Mouse (Mus musculus) cerebellum, postnatal 14 days (tissue): ENCODE measurements around the gene Lbhd2.

Experiments
- DNase-seq, 2 experiments: peaks; one replicate each; pipeline ENCODE4 v3.0.0; 2021; ENCODE audit warnings: mixed read lengths in 2 of 2

Gene Lbhd2

GRCm38 (mm10) chr12:111409583-111409982 lies 3.0 kb downstream of the Lbhd2 start:
- DNase-seq, result peak; percentile 72 to 81

DNA sequence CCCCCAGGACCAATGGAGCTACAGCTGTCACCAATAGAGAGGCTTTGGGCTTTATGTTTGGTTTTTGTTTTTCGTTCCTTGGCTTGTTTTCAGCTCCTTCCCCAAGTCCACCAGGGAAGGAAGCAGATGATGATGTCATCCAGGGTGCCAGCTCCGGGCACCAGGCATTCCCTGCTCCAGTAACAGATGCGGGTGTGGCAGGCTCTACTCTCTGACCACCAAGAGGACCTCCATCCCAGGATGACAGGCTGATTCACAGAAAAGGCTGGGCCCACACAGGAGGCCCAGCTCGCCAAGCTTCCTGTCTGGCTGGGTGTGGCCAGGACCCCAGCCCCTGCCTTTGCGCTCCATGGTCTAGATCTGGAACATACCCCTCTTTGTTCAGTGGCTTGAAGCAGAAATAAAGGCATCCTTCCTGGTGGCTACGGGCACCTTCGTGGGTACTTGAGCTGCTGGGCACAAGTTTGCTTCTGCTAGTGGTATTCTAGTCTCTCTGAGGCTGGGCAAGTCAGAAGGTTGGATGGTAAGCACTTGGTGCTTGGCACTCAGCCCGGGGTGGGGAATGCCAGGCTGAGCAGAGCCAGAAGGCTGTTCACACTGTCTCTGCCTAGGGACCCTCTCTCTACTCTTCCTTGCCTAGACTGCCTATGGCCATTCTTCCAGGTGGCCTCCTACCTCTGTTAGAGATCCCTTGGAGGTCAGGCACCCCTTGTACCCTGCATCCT lies 5.2 kb downstream of the Lbhd2 start:
- DNase-seq, result peak; percentile 71 to 72

- DNase-seq, result no peak
These were observed 6.1 kb downstream of the Lbhd2 start for GRCm38 (mm10) chr12:111412581-111413284.

- DNase-seq, result peak; percentile 92 to 95
These were observed 6.7 kb downstream of the Lbhd2 start for GRCm38 (mm10) chr12:111413300-111413699.

- DNase-seq, result no peak
These were observed 10.5 kb downstream of the Lbhd2 start, which contains the start of gene Exoc3l4 for GRCm38 (mm10) chr12:111416921-111417779. Gene Exoc3l4, plus strand, starts transcription at chr12:111417017.

GRCm38 (mm10) chr12:111419918-111420317 lies 13.3 kb downstream of the Lbhd2 start:
- no peak for DNase-seq

- no peak for DNase-seq
These were observed 14.5 kb downstream of the Lbhd2 start for GRCm38 (mm10) chr12:111420946-111421709.

GRCm38 (mm10) chr12:111422852-111423251 lies 16.2 kb downstream of the Lbhd2 start:
- no peak for DNase-seq

DNA sequence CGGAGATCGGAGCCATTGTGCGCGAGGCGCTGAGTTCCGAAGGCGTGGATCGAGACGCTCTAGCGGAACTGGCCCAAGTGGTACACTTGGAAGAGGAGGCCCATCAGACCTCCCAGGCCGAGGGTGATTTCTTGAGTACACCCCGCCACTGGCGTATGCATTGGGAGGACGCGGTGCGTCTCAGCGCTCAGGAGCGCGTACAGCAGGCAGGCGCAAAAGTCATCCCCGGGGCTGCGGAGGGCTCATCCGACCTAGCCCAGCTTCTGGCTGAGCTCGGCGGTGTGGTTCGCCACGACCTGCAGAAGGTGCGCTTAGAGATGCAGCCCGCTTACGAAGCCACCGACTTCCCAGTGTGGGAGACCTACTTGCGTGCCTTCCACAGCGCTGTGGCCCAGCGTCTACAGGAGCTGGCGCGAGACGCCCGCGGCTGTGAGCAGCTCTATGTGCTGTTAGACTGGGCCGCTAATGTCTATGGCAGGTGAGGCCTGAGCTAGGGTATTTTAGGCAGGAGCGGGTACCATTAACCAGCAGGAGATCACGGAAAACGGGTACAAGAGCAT lies 17.0 kb downstream of the Lbhd2 start:
- DNase-seq, result no peak

- DNase-seq, result no peak
These were observed 17.9 kb downstream of the Lbhd2 start for GRCm38 (mm10) chr12:111424547-111424946.

DNA sequence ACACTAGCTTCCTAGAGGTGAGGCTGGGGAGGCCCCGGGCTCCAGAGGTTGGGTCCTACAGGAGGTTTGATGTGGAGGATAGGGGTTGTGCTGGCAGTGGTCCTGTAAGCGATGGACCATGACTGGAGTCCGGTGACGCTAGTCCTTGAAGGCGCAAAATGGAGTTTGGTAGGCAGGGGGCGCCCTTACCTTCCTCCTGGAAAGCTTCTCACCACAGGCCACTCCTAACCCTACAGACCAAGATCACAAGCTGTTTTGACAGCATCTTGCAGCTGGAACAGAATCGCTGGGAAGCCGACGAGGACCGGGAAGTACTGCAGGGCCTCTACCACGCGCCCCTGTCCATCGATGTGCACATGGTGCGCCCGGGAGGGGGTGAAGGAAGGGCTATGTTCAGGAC lies 18.6 kb downstream of the Lbhd2 start:
- DNase-seq, result peak; percentile 89 to 96

DNA sequence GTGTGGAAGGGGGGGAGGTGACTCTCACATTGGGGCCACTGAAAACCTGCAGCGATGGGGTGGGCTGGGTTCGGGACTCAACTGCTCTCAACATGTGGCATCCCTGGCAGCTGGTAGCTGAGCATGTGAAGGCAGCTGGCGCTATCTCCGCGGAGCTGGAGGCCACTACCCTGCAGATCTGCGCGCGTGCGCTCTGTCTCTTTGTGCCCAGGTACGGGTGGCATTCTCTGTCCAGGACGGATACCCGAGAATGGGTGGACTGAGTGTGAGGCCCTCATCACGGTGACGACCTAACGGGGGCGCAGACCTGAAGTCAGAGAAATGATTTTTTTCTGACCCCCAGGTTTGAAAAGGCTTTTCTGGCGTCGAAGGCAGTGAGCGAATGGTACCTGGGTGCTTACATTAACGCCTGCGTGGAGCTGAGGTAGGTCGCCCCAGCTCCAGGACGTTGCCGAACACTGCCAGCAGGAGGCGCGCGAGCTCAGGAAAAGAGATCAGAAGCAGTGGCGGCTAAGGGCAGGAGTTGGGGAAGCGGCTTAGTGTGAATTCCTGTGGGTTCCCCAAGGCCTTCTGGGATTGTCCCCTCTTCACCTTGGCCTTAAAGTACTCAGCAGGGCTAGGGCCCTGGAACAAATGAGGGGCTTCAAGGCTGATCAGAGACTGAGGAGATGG lies 19.3 kb downstream of the Lbhd2 start:
- peak; percentile 97 to 99 for DNase-seq

- DNase-seq, result no peak
These were observed 21.0 kb downstream of the Lbhd2 start for GRCm38 (mm10) chr12:111427438-111428113.

- DNase-seq, result no peak
These were observed 21.8 kb downstream of the Lbhd2 start for GRCm38 (mm10) chr12:111428364-111428763.

DNA sequence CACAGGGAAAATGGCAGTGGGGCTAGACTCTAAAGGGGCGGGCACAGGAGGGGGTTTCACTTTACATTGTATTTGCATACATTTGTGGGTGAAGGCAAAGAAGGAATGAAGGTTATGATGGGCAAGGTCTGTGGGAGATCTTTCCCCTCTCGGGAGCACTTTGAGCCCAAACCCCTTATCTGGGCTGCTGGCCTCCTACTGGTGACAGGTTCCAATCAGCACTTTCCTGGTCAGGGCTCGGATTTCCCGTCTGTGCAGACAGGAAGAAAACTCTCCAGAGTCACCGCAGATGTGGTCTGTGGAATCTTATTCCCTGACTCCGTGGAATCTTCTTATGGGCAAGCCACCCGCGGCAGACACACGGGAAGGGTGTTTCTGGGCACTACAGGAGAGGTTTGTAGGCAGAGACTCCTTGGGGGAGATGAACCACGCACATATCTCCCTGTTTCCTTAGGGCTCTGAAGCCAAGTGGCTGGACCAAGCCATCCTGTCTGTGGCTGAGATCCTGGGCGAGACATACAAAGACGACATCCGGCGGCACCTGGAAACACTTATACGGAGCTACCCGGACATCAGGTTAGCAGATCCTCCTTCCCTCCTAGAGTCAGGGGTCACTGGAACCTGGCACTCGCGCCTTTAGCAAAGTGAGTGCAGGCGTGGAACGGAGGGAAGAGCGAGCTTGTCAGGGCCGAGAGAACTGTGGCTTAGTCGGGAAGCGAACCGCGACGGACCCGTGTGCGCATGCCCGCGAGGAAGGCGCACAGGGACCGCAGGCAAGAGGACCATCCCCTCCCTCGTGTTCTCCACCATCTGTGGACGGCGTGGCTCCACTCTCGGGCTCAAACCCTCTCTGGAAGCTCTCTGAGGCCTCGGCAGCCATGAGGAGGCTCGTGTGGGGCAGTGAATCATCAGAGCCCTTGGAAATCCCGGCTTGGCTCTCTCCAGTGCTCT lies 22.6 kb downstream of the Lbhd2 start:
- DNase-seq, result peak; percentile 48 to 59

DNA sequence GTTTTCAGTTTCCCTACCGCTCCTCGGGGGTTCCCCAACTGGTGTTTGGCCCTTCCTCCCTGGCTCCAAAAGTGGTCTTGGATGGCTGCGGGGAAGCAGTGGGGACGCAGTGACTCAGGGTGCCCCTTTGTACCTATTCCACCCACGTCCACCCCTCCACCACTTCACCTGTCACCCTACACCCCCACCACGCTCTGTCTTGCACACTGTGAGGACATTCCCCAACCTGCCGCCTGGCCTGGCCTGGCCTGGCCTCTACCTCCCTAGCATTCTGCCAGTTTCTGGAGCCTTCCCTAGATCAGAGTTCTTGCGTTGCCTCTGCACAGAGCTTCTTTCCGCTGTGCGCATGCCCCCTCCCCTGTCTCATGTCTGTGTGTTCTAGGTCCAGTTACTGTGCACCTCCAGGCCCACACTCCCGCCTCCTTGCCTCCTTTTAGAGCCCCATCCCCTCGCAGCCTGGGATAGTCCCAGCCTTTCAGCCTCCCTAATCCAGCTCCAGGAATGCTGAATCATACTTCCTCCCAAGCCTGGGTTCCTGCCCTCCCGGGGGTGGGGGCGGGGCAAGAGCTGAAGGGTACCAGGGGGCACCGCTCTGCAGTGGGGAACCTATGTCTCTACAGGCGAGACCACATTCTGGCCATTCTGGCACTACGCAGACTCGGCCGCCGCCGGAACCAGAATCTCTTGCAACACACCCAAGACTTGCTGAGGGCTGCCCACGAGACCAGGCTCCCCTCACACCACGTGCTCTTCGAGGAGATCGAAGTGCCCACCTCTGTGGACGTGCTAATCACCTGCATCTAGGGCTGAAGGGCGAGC lies 23.6 kb downstream of the Lbhd2 start:
- no peak for DNase-seq

DNA sequence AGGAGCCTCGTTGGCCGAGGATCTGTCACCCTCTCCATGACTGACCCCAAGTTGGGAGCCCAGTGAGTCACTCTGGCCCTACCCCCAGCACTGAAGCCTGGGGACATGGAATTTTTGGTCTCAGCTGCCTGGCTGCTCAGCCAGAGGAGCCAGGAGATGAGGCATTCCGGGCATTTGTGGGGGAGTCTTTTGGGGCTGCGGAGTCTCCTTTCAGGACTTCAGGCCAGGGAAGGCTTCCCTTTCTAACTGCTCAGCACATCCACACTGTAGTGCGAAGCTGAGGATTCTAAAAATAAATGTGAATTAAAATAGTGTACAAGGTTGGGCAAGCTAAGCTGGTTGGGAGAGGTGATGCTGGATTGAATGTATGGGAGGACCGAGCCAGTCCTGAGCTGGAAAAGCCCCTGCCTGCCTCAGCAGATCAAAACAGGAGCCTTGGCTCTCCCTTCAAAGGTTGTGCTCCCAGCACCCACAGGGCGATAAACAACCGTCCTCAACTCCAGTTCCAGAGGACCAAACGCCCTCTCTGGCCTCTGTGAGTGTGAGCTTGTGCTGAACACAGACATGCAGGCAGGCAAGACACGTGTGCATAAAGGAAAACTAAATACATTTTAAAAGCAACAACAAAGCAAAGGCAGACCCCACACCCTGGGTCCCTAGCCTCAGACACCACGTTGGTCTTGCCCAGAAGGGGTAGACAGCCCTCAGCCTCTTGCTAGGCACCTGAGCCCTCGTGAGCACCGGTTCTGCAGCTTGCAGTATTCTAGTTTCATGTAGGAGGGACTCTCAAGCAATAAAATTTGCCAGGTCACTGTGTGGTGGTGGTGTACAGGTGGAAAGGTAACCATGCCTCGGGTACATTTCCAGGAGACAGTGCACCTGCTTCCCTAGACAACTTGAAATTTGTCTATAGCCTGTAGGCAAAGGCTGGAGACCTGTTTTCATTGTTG lies 24.5 kb downstream of the Lbhd2 start:
- DNase-seq, result no peak

- no peak for DNase-seq
These were observed 25.5 kb downstream of the Lbhd2 start for GRCm38 (mm10) chr12:111432097-111432496.
